Mouse (Mus musculus): ENCODE data around the gene Zfand2b. TPM values are rescaled to one million over a fixed set of nuclear protein-coding genes. Genes with fewer than 3 reads are reported as not detected.

Gene Zfand2b
- polyA plus RNA-seq, 1 experiment from 2014 or later: 48.4 TPM

- no peak overlapping the region for H3K27ac ChIP-seq (ENCODE audit: low read length)
- peaks cover 9% of the 10 kb centered on the region for H3K4me1 ChIP-seq (ENCODE audit: insufficient read depth, low read length)
- no peak overlapping the region for H3K9ac ChIP-seq (replicated peaks; ENCODE audit: low read length)
- WGBS: 98% methylated on average over 2 of the region's 2 CpGs
- no peaks in the 10 kb centered on the region for H3K9me3 ChIP-seq (ENCODE audit: low read length)
- ATAC-seq (ENCODE audit: low FRiP score, low TSS enrichment): no peak
- no peak overlapping the region for H3K4me3 ChIP-seq (ENCODE audit: low read length)
- H3K36me3 ChIP-seq (ENCODE audit: insufficient read depth, low read length): peaks cover 37% of the 10 kb centered on the region
- no peaks in the 10 kb centered on the region for H3K27me3 ChIP-seq (ENCODE audit: insufficient read depth, low read length)
- H3K4me2 ChIP-seq (replicated peaks; ENCODE audit: low read depth, low read length): no peak overlapping the region
Observed at GRCm38 (mm10) chr1:75138448-75138847, 30.0 kb upstream of the Zfand2b start.

DNA sequence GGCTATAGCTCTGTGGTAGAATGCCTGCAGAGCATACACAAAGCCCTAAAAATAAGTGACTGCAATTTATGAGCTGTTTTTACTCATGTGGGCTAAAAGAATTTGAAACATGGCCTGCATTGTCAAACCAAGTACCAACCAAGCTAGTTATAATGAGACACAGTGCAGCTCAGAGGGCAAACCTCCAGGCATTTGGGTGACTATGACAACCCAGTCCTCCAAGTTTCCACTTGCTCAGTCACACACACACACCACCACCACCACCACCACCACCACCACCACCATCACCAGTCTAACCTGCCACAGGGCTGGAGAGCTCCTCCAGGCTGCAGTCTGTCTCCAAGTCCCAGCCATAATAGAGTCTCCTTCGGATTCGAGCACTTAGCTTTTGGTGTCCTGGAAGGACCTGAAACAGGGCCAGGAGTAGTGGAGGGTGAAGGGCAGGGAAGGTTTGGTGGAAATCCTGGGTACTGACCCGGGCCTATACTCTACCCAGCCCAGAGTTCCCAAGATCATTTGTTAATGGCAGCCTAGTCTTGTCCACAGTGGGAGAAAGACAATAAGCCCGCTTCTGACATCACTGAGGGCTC, 27.8 kb upstream of the Zfand2b start:
- Histone ChIP-seq H3K9ac (replicated peaks; ENCODE audit: low read length) (peak overlapping the region; percentile 94), H3K4me2 (replicated peaks; ENCODE audit: low read depth, low read length) (peak overlapping the region; percentile 94), H3K36me3 (ENCODE audit: insufficient read depth, low read length) (peaks cover 42% of the 10 kb centered on the region), H3K27me3 (ENCODE audit: insufficient read depth, low read length) (no peaks in the 10 kb centered on the region), H3K4me3 (ENCODE audit: low read length) (peak overlapping the region; percentile 90), H3K27ac (ENCODE audit: low read length) (peak overlapping the region; percentile 98), H3K4me1 (ENCODE audit: insufficient read depth, low read length) (peaks cover 16% of the 10 kb centered on the region), H3K9me3 (ENCODE audit: low read length) (no peaks in the 10 kb centered on the region)
- WGBS: 67% methylated on average over 4 of the region's 4 CpGs
- ATAC-seq (ENCODE audit: low FRiP score, low TSS enrichment): peak; percentile 20; the same call in 1 of the 2 replicates

GRCm38 (mm10) chr1:75141486-75142190, 26.8 kb upstream of the Zfand2b start:
- Histone ChIP-seq H3K36me3 (ENCODE audit: insufficient read depth, low read length) (peaks cover 42% of the 10 kb centered on the region), H3K27me3 (ENCODE audit: insufficient read depth, low read length) (no peaks in the 10 kb centered on the region), H3K4me3 (ENCODE audit: low read length) (peak overlapping the region; percentile 90), H3K9me3 (ENCODE audit: low read length) (no peaks in the 10 kb centered on the region), H3K27ac (ENCODE audit: low read length) (peak overlapping the region; percentile 98), H3K4me2 (replicated peaks; ENCODE audit: low read depth, low read length) (peak overlapping the region; percentile 94), H3K4me1 (ENCODE audit: insufficient read depth, low read length) (peaks cover 16% of the 10 kb centered on the region), H3K9ac (replicated peaks; ENCODE audit: low read length) (peak overlapping the region; percentile 94)
- peak; percentile 44; the same call in 1 of the 2 replicates for ATAC-seq (ENCODE audit: low FRiP score, low TSS enrichment)
- WGBS: under 1% methylated on average over 53 of the region's 53 CpGs

- under 1% methylated on average over 84 of the region's 91 CpGs for WGBS
- Histone ChIP-seq H3K4me3 (ENCODE audit: low read length) (peak within 1 kb of the TSS; percentile 90), H3K27me3 (ENCODE audit: insufficient read depth, low read length) (no peaks in the 10 kb centered on the region), H3K4me1 (ENCODE audit: insufficient read depth, low read length) (peaks cover 16% of the 10 kb centered on the region), H3K36me3 (ENCODE audit: insufficient read depth, low read length) (peaks cover 44% of the 10 kb centered on the region), H3K4me2 (replicated peaks; ENCODE audit: low read depth, low read length) (peak within 1 kb of the TSS; percentile 94), H3K9me3 (ENCODE audit: low read length) (no peaks in the 10 kb centered on the region), H3K9ac (replicated peaks; ENCODE audit: low read length) (peak within 1 kb of the TSS; percentile 94), H3K27ac (ENCODE audit: low read length) (peak within 1 kb of the TSS; percentile 98)
- peak; percentile 88 for ATAC-seq (ENCODE audit: low FRiP score, low TSS enrichment)
Observed at GRCm38 (mm10) chr1:75142301-75143261, 25.9 kb upstream of the Zfand2b start, which contains the start of the genes Cnppd1 and Retreg2. Gene Cnppd1, minus strand, starts transcription at chr1:75142711. Gene Retreg2, plus strand, starts transcription at chr1:75142778.

- WGBS: 95% methylated on average over 3 of the region's 3 CpGs
- H3K4me2 ChIP-seq (replicated peaks; ENCODE audit: low read depth, low read length): no peak overlapping the region
- no peaks in the 10 kb centered on the region for H3K9me3 ChIP-seq (ENCODE audit: low read length)
- H3K27ac ChIP-seq (ENCODE audit: low read length): no peak overlapping the region
- no peaks in the 10 kb centered on the region for H3K27me3 ChIP-seq (ENCODE audit: insufficient read depth, low read length)
- H3K4me1 ChIP-seq (ENCODE audit: insufficient read depth, low read length): peaks cover 14% of the 10 kb centered on the region
- H3K9ac ChIP-seq (replicated peaks; ENCODE audit: low read length): no peak overlapping the region
- no peak for ATAC-seq (ENCODE audit: low FRiP score, low TSS enrichment)
- peaks cover 36% of the 10 kb centered on the region for H3K36me3 ChIP-seq (ENCODE audit: insufficient read depth, low read length)
- H3K4me3 ChIP-seq (ENCODE audit: low read length): no peak overlapping the region
Observed at GRCm38 (mm10) chr1:75145589-75145988, 22.9 kb upstream of the Zfand2b start.

DNA sequence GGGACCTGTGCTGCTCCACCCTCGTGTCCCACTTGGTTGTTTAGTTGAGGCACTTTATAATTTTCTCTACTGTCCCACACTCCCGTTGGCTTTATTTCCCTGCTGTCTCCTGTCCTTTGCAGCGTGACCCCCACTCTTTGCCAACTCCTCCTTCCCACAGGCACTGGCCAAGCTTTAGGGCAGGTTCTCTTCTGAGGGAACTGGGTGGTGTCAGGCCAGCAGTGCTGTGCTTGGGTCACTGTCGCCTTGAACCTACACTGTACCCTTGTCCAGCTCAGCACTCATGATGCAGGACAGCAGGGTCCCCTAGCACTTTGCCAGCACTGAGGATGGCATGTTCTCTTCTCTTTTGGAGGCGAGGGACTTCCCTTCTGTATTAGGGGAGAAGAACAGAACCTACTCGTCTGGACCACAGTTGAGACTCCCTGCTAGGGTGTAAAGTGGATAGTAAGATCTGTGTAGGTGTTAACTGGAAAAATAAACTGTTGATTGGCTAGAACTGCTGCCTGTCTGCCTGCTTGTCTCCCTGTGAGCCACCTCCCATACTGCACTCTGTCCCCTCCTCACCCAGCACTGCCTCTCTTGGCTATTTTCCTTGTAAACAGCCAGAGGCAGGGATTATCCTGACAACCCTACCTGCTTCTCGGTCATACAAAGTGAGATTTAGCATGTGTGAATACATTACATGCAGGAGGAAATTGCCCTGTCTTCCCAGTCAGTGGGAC, 20.9 kb upstream of the Zfand2b start:
- WGBS: 83% methylated on average over 7 of the region's 7 CpGs
- ATAC-seq (ENCODE audit: low FRiP score, low TSS enrichment): no peak
- Histone ChIP-seq H3K4me2 (replicated peaks; ENCODE audit: low read depth, low read length) (no peak overlapping the region), H3K27ac (ENCODE audit: low read length) (no peak overlapping the region), H3K9me3 (ENCODE audit: low read length) (no peaks in the 10 kb centered on the region), H3K4me1 (ENCODE audit: insufficient read depth, low read length) (peaks cover 9% of the 10 kb centered on the region), H3K9ac (replicated peaks; ENCODE audit: low read length) (no peak overlapping the region), H3K4me3 (ENCODE audit: low read length) (no peak overlapping the region), H3K36me3 (ENCODE audit: insufficient read depth, low read length) (peaks cover 36% of the 10 kb centered on the region), H3K27me3 (ENCODE audit: insufficient read depth, low read length) (no peaks in the 10 kb centered on the region)

DNA sequence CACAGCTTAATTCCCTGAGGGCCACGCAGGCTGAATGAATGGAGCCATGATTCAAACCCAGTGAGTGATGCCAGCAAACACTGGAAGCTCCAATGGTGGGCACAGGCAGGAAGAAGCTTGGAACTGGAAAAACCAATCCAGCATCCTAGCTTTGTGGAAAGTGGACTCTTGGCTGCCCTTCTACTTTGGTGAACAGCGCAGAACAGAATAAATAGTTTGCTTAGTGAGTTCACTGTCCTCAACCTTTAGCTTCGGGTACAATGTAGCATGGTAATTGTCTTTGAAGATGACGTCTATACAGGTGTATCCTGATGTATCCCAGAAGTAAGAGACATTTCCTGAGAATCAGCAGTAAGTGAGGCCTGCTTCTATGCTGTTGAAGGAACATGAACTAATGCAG, 19.7 kb upstream of the Zfand2b start:
- no peak overlapping the region for H3K27ac ChIP-seq (ENCODE audit: low read length)
- no peaks in the 10 kb centered on the region for H3K9me3 ChIP-seq (ENCODE audit: low read length)
- H3K4me1 ChIP-seq (ENCODE audit: insufficient read depth, low read length): peaks cover 4% of the 10 kb centered on the region
- H3K27me3 ChIP-seq (ENCODE audit: insufficient read depth, low read length): no peaks in the 10 kb centered on the region
- 89% methylated on average over 4 of the region's 4 CpGs for WGBS
- no peak overlapping the region for H3K9ac ChIP-seq (replicated peaks; ENCODE audit: low read length)
- peaks cover 36% of the 10 kb centered on the region for H3K36me3 ChIP-seq (ENCODE audit: insufficient read depth, low read length)
- no peak overlapping the region for H3K4me2 ChIP-seq (replicated peaks; ENCODE audit: low read depth, low read length)
- no peak overlapping the region for H3K4me3 ChIP-seq (ENCODE audit: low read length)
- no peak for ATAC-seq (ENCODE audit: low FRiP score, low TSS enrichment)

GRCm38 (mm10) chr1:75155837-75156236, 12.6 kb upstream of the Zfand2b start:
- Histone ChIP-seq H3K36me3 (ENCODE audit: insufficient read depth, low read length) (no peaks in the 10 kb centered on the region), H3K27ac (ENCODE audit: low read length) (no peak overlapping the region), H3K27me3 (ENCODE audit: insufficient read depth, low read length) (no peaks in the 10 kb centered on the region), H3K4me1 (ENCODE audit: insufficient read depth, low read length) (no peaks in the 10 kb centered on the region), H3K9ac (replicated peaks; ENCODE audit: low read length) (no peak overlapping the region), H3K9me3 (ENCODE audit: low read length) (no peaks in the 10 kb centered on the region), H3K4me3 (ENCODE audit: low read length) (no peak overlapping the region), H3K4me2 (replicated peaks; ENCODE audit: low read depth, low read length) (no peak overlapping the region)
- WGBS: 48% methylated on average over 3 of the region's 3 CpGs
- no peak for ATAC-seq (ENCODE audit: low FRiP score, low TSS enrichment)

- H3K9me3 ChIP-seq (ENCODE audit: low read length): no peaks in the 10 kb centered on the region; the same call in 1 of the 2 replicates
- no peaks in the 10 kb centered on the region for H3K4me1 ChIP-seq (ENCODE audit: insufficient read depth, low read length)
- no peak overlapping the region for H3K4me3 ChIP-seq (ENCODE audit: low read length)
- no peak for ATAC-seq (ENCODE audit: low FRiP score, low TSS enrichment)
- H3K27me3 ChIP-seq (ENCODE audit: insufficient read depth, low read length): no peaks in the 10 kb centered on the region; the same call in 1 of the 2 replicates
- H3K27ac ChIP-seq (ENCODE audit: low read length): no peak overlapping the region
- H3K36me3 ChIP-seq (ENCODE audit: insufficient read depth, low read length): no peaks in the 10 kb centered on the region
- no peak overlapping the region for H3K9ac ChIP-seq (replicated peaks; ENCODE audit: low read length)
- no peak overlapping the region for H3K4me2 ChIP-seq (replicated peaks; ENCODE audit: low read depth, low read length)
Observed at GRCm38 (mm10) chr1:75158990-75159389, 9.5 kb upstream of the Zfand2b start.
